Mouse (Mus musculus) ES-Bruce4 (cell line): Measurements from ENCODE around the gene Atp5g2.

ENCODE experiments used
- CTCF ChIP-seq: IDR thresholded peaks from one replicate; pipeline ENCODE4 v1.8.1; 2011; ENCODE audit warnings: low read depth, low read length
- POLR2A ChIP-seq: IDR thresholded peaks from one replicate; pipeline ENCODE4 v1.8.1; 2011; ENCODE audit warnings: low read length; ENCODE audit not compliant: insufficient read depth

- TF ChIP-seq POLR2A, result no peak
- TF ChIP-seq CTCF, result no peak
Observed at GRCm38 (mm10) chr15:102619486-102619885, 52.7 kb downstream of the Atp5g2 start.
